Mouse (Mus musculus): ENCODE measurements around the gene BC048562. TPM values are rescaled to one million over a fixed set of nuclear protein-coding genes. Genes with fewer than 3 reads are reported as not detected.

BC048562 gene
- total and polyA plus RNA-seq, 3 experiments: not detected

GRCm38 (mm10) chr9:108462192-108462591 lies 25.9 kb downstream of the BC048562 start:
- no peaks in the 10 kb centered on the region for H3K27me3 ChIP-seq (ENCODE audit: control insufficient read depth in 1 of 2, insufficient read depth in 2 of 2, low read length in 2 of 2)
- no peak for TF ChIP-seq UBTF (IDR thresholded peaks at IDR 0.05; ENCODE audit: borderline replicate concordance, insufficient read depth, low read depth, low read length)
- peaks cover 16% of the 10 kb centered on the region for H3K79me2 ChIP-seq (ENCODE audit: control insufficient read depth, insufficient read depth, low read length, poor library complexity)
- no peak overlapping the region for H3K9ac ChIP-seq (ENCODE audit: control insufficient read depth, low read depth, low read length, poor library complexity, severe bottlenecking)
- no peak overlapping the region for H3K27ac ChIP-seq (ENCODE audit: control insufficient read depth, low read depth, low read length)
- no peak for DNase-seq (ENCODE audit: low read depth, low spot score)
- H3K4me1 ChIP-seq (ENCODE audit: control insufficient read depth in 1 of 2, insufficient read depth in 2 of 2, low read length in 2 of 2): peaks cover 8 to 24% of the 10 kb centered on the region in 2 experiments
- no peaks in the 10 kb centered on the region for H3K9me3 ChIP-seq (replicated peaks; ENCODE audit: insufficient read depth, low read length)
- H3K36me3 ChIP-seq (ENCODE audit: control insufficient read depth in 1 of 2, insufficient read depth in 2 of 2, low read length in 2 of 2): peaks cover 0 to 19% of the 10 kb centered on the region in 2 experiments; a peak in 2 of 4 replicates
- no peak overlapping the region for H3K4me3 ChIP-seq (ENCODE audit: control insufficient read depth in 1 of 2, insufficient read depth in 1 of 2, low read depth in 2 of 2, low read length in 2 of 2)

GRCm38 (mm10) chr9:108463713-108464112 lies 27.4 kb downstream of the BC048562 start:
- Histone ChIP-seq H3K27ac (ENCODE audit: control insufficient read depth, low read depth, low read length) (no peak overlapping the region), H3K9ac (ENCODE audit: control insufficient read depth, low read depth, low read length, poor library complexity, severe bottlenecking) (no peak overlapping the region), H3K27me3 (ENCODE audit: control insufficient read depth in 1 of 2, insufficient read depth in 2 of 2, low read length in 2 of 2) (no peaks in the 10 kb centered on the region), H3K36me3 (ENCODE audit: control insufficient read depth in 1 of 2, insufficient read depth in 2 of 2, low read length in 2 of 2) (peaks cover 0 to 19% of the 10 kb centered on the region in 2 experiments; a peak in 2 of 4 replicates), H3K79me2 (ENCODE audit: control insufficient read depth, insufficient read depth, low read length, poor library complexity) (peaks cover 16% of the 10 kb centered on the region), H3K9me3 (replicated peaks; ENCODE audit: insufficient read depth, low read length) (no peaks in the 10 kb centered on the region), H3K4me3 (ENCODE audit: control insufficient read depth in 1 of 2, insufficient read depth in 1 of 2, low read depth in 2 of 2, low read length in 2 of 2) (no peak overlapping the region), H3K4me1 (ENCODE audit: control insufficient read depth in 1 of 2, insufficient read depth in 2 of 2, low read length in 2 of 2) (peaks cover 8 to 22% of the 10 kb centered on the region in 2 experiments)
- no peak for TF ChIP-seq ZMIZ1 (IDR thresholded peaks at IDR 0.05; ENCODE audit: low read depth, low read length)
- no peak for TF ChIP-seq JUND (IDR thresholded peaks at IDR 0.05; ENCODE audit: low read depth, low read length)
- TF ChIP-seq MYB (IDR thresholded peaks at IDR 0.05; ENCODE audit: low read depth, low read length): no peak
- no peak for TF ChIP-seq TBP (IDR thresholded peaks at IDR 0.05; ENCODE audit: low read depth, low read length)
- no peak for TF ChIP-seq MYC (IDR thresholded peaks at IDR 0.05; ENCODE audit: low read depth, low read length)
- TF ChIP-seq MAZ (IDR thresholded peaks at IDR 0.05; ENCODE audit: low read depth, low read length): no peak
- TF ChIP-seq GATA1 (IDR thresholded peaks at IDR 0.05; ENCODE audit: low read depth, low read length): no peak
- no peak for TF ChIP-seq CHD2 (IDR thresholded peaks at IDR 0.05; ENCODE audit: low read length)
- no peak for TF ChIP-seq MAX (IDR thresholded peaks at IDR 0.05; ENCODE audit: low read length)
- no peak for TF ChIP-seq RCOR1 (IDR thresholded peaks at IDR 0.05; ENCODE audit: low read depth, low read length)
- no peak for DNase-seq (ENCODE audit: low read depth, low spot score)

- H3K9me3 ChIP-seq (replicated peaks; ENCODE audit: insufficient read depth, low read length): no peaks in the 10 kb centered on the region
- no peak for DNase-seq (ENCODE audit: low read depth, low spot score)
- no peaks in the 10 kb centered on the region for H3K27me3 ChIP-seq (ENCODE audit: control insufficient read depth in 1 of 2, insufficient read depth in 2 of 2, low read length in 2 of 2)
- H3K27ac ChIP-seq (ENCODE audit: control insufficient read depth, low read depth, low read length): no peak overlapping the region
- TF ChIP-seq BHLHE40 (IDR thresholded peaks at IDR 0.05; ENCODE audit: borderline replicate concordance, low read depth, low read length) (no peak), HCFC1 (IDR thresholded peaks at IDR 0.05; ENCODE audit: low read depth, low read length) (no peak), ZKSCAN1 (IDR thresholded peaks at IDR 0.05; ENCODE audit: low read depth, low read length) (no peak), MEF2A (IDR thresholded peaks at IDR 0.05; ENCODE audit: extremely low read depth, insufficient replicate concordance, low read depth, low read length, poor library complexity, severe bottlenecking) (no peak), POLR2AphosphoS5 (IDR thresholded peaks at IDR 0.05; ENCODE audit: borderline replicate concordance, low read depth, low read length) (no peak), GATA1 (IDR thresholded peaks at IDR 0.05; ENCODE audit: low read depth, low read length) (no peak), USF2 (IDR thresholded peaks at IDR 0.05; ENCODE audit: borderline replicate concordance in 1 of 2, insufficient read depth in 1 of 2, low read depth in 1 of 2, low read length in 2 of 2) (no peak), POLR2A (IDR thresholded peaks at IDR 0.05; ENCODE audit: control insufficient read depth in 1 of 2, insufficient read depth in 1 of 2, low read depth in 1 of 2, low read length in 2 of 2, poor library complexity in 1 of 2) (no peak; a peak in 1 of 4 replicates), NRF1 (IDR thresholded peaks at IDR 0.05; ENCODE audit: insufficient read depth, low read depth, low read length, poor library complexity, severe bottlenecking) (no peak), CHD1 (IDR thresholded peaks at IDR 0.05; ENCODE audit: low read depth, low read length) (no peak), MXI1 (IDR thresholded peaks at IDR 0.05; ENCODE audit: low read depth, low read length) (no peak), TAL1 (IDR thresholded peaks at IDR 0.05; ENCODE audit: low read length) (no peak)
- H3K4me1 ChIP-seq (ENCODE audit: control insufficient read depth in 1 of 2, insufficient read depth in 2 of 2, low read length in 2 of 2): peaks cover 0 to 5% of the 10 kb centered on the region in 2 experiments; a peak in 2 of 4 replicates
- H3K79me2 ChIP-seq (ENCODE audit: control insufficient read depth, insufficient read depth, low read length, poor library complexity): peaks cover 8% of the 10 kb centered on the region
- H3K4me3 ChIP-seq (ENCODE audit: control insufficient read depth in 1 of 2, insufficient read depth in 1 of 2, low read depth in 2 of 2, low read length in 2 of 2): no peak overlapping the region
- no peak overlapping the region for H3K9ac ChIP-seq (ENCODE audit: control insufficient read depth, low read depth, low read length, poor library complexity, severe bottlenecking)
- H3K36me3 ChIP-seq (ENCODE audit: control insufficient read depth in 1 of 2, insufficient read depth in 2 of 2, low read length in 2 of 2): peaks cover 0 to 5% of the 10 kb centered on the region in 2 experiments; a peak in 2 of 4 replicates
Observed at GRCm38 (mm10) chr9:108466219-108466618, 29.9 kb downstream of the BC048562 start.
